Mouse (Mus musculus) cortical plate, adult 2 months (tissue): ENCODE data around the gene Pfdn6. TPM values are rescaled to one million over a fixed set of nuclear protein-coding genes. Genes with fewer than 3 reads are reported as not detected.
"Not testable (repeated sequence)": the region's sequence is repeated elsewhere in the genome, so short reads cannot be mapped to it uniquely, and the experiment has no call there.

Source experiments
- H3K27ac ChIP-seq: fragments of 200-500 bp; 2 replicates; pipeline ENCODE4 v1.5.1; 2012; ENCODE audit warnings: low read length, control low read depth, inconsistent platforms; ENCODE audit not compliant: insufficient read depth
- H3K4me1 ChIP-seq: fragments of 200-500 bp; 2 replicates; pipeline ENCODE4 v1.6.1; 2011; ENCODE audit warnings: low read length; ENCODE audit not compliant: control insufficient read depth, insufficient read depth
- H3K4me3 ChIP-seq: fragments of 200-500 bp; 2 replicates; pipeline ENCODE4 v1.5.1; 2011; ENCODE audit warnings: mild to moderate bottlenecking, low read length, control low read depth; ENCODE audit not compliant: insufficient read depth
- CTCF ChIP-seq: fragments of 200-500 bp; IDR thresholded peaks from 2 replicates; pipeline ENCODE4 v1.5.1; 2011; ENCODE audit warnings: mild to moderate bottlenecking, control low read depth, low read length; ENCODE audit not compliant: insufficient read depth; ENCODE audit errors: extremely low read depth
- POLR2A ChIP-seq: fragments of 200-500 bp; IDR thresholded peaks from 2 replicates; pipeline ENCODE4 v1.6.1; 2011; ENCODE audit warnings: mild to moderate bottlenecking, low read length, control low read depth; ENCODE audit not compliant: insufficient read depth; ENCODE audit errors: extremely low read depth
- polyA plus RNA-seq: library from polyadenylated mRNA; depleted of rRNA; stranded (reverse); fragments of >200 nt; gene quantifications from 2 replicates; pipeline ENCODE4 v1.2.3, GENCODE M21; 2012; rRNA removed

Gene Pfdn6
- polyA plus RNA-seq, 1 experiment: 113 TPM

GRCm38 (mm10) chr17:33891357-33891756 is 48.8 kb downstream of the Pfdn6 start:
- TF ChIP-seq POLR2A (no peak), CTCF (no peak)
- Histone ChIP-seq H3K4me3 (no peak overlapping the region), H3K27ac (no peak overlapping the region), H3K4me1 (no peaks in the 10 kb centered on the region)

- H3K4me1 ChIP-seq: no peaks in the 10 kb centered on the region
- peak within 1 kb of the TSS; percentile 41 for H3K4me3 ChIP-seq
- TF ChIP-seq CTCF: peak; percentile 94
- no peak for TF ChIP-seq POLR2A
- H3K27ac ChIP-seq: no peak within 1 kb of the TSS
These were observed 49.5 kb downstream of the Pfdn6 start, which contains the start of gene Kifc1 for GRCm38 (mm10) chr17:33890533-33891059. Gene Kifc1 (minus strand): TSS chr17:33890661.

GRCm38 (mm10) chr17:33889941-33890532 is 50.1 kb downstream of the Pfdn6 start:
- not testable (repeated sequence) for H3K27ac ChIP-seq, H3K4me1 ChIP-seq
- peak overlapping the region; percentile 41 for H3K4me3 ChIP-seq

Other genes with a start within 250 kb of the Pfdn6 start
- gene March2, start 221.7 kb downstream of the Pfdn6 start, polyA plus RNA-seq: 127 and 137 TPM in 2 replicates
- gene Rab11b, start 179.8 kb downstream of the Pfdn6 start, polyA plus RNA-seq: 470 and 487 TPM in 2 replicates
- gene Angptl4, start 158.5 kb downstream of the Pfdn6 start, polyA plus RNA-seq: 2.4 and 2.9 TPM in 2 replicates
- gene Kank3, start 129.8 kb downstream of the Pfdn6 start, polyA plus RNA-seq: 59.0 and 69.7 TPM in 2 replicates
- gene Rps28, start 115.8 kb downstream of the Pfdn6 start, polyA plus RNA-seq: 587 and 641 TPM in 2 replicates
- 304 and 328 TPM in 2 replicates for gene Ndufa7, start 115.8 kb downstream of the Pfdn6 start, polyA plus RNA-seq
- gene Cd320, start 97.3 kb downstream of the Pfdn6 start, polyA plus RNA-seq: 30.0 and 33.0 TPM in 2 replicates
- gene Gm7029, start 66.5 kb downstream of the Pfdn6 start, polyA plus RNA-seq: not detected in 2 replicates
- gene Kifc1, start 49.7 kb downstream of the Pfdn6 start, polyA plus RNA-seq: 2.0 and 2.3 TPM in 2 replicates
- gene Platr17, start 35.2 kb downstream of the Pfdn6 start, polyA plus RNA-seq: 1.7 TPM in 2 replicates
- 27.2 and 27.4 TPM in 2 replicates for gene Daxx, start 30.9 kb downstream of the Pfdn6 start, polyA plus RNA-seq
- gene Tapbp, start 24.4 kb downstream of the Pfdn6 start, polyA plus RNA-seq: 22.1 and 22.3 TPM in 2 replicates
- 31.9 and 33.5 TPM in 2 replicates for gene Zbtb22, start 24.4 kb downstream of the Pfdn6 start, polyA plus RNA-seq
- 164 and 177 TPM in 2 replicates for gene Rgl2, start 10.8 kb downstream of the Pfdn6 start, polyA plus RNA-seq
- 13.5 TPM in 2 replicates for gene Wdr46, start 317 bp upstream of the Pfdn6 start, polyA plus RNA-seq
- 7.0 and 7.8 TPM in 2 replicates for gene B3galt4, start 11.1 kb upstream of the Pfdn6 start, polyA plus RNA-seq
- gene Vps52, start 15.5 kb upstream of the Pfdn6 start, polyA plus RNA-seq: 79.3 and 82.2 TPM in 2 replicates
- 410 and 435 TPM in 2 replicates for gene Rps18, start 15.7 kb upstream of the Pfdn6 start, polyA plus RNA-seq
- gene H2-K1, start 60.0 kb upstream of the Pfdn6 start, polyA plus RNA-seq: 72.2 and 79.0 TPM in 2 replicates
- 73.1 and 73.2 TPM in 2 replicates for gene Ring1, start 84.3 kb upstream of the Pfdn6 start, polyA plus RNA-seq
- gene H2-Ke6, start 87.7 kb upstream of the Pfdn6 start, polyA plus RNA-seq: 59.6 and 61.7 TPM in 2 replicates
- gene Slc39a7, start 91.3 kb upstream of the Pfdn6 start, polyA plus RNA-seq: 92.7 and 103 TPM in 2 replicates
- gene Rxrb, start 91.5 kb upstream of the Pfdn6 start, polyA plus RNA-seq: 78.5 and 81.5 TPM in 2 replicates
- gene Col11a2, start 99.1 kb upstream of the Pfdn6 start, polyA plus RNA-seq: 9.3 and 12.1 TPM in 2 replicates
- 1.4 and 1.7 TPM in 2 replicates for gene H2-Oa, start 152.0 kb upstream of the Pfdn6 start, polyA plus RNA-seq
- 27.3 and 29.4 TPM in 2 replicates for gene H2-DMa, start 179.2 kb upstream of the Pfdn6 start, polyA plus RNA-seq
- 181 and 184 TPM in 2 replicates for gene Brd2, start 182.3 kb upstream of the Pfdn6 start, polyA plus RNA-seq
- 0.79 and 0.84 TPM in 2 replicates for gene H2-DMb2, start 203.0 kb upstream of the Pfdn6 start, polyA plus RNA-seq
- gene H2-DMb1, start 212.7 kb upstream of the Pfdn6 start, polyA plus RNA-seq: 3.6 and 4.5 TPM in 2 replicates
- 2.7 and 3.4 TPM in 2 replicates for gene Tap1, start 247.2 kb upstream of the Pfdn6 start, polyA plus RNA-seq
- gene Psmb9, start 247.4 kb upstream of the Pfdn6 start, polyA plus RNA-seq: 3.0 and 3.8 TPM in 2 replicates